Mouse (Mus musculus): ENCODE data around the gene 9530068E07Rik. TPM values are rescaled to one million over a fixed set of nuclear protein-coding genes. Genes with fewer than 3 reads are reported as not detected.

The 9530068E07Rik gene
- polyA plus RNA-seq (2012; rRNA removed), result 40.5 and 55.5 TPM in 2 replicates

GRCm38 (mm10) chr11:52395940-52396596, at the start of gene 9530068E07Rik:
Gene 9530068E07Rik, plus strand, starts transcription at chr11:52396428.

GRCm38 (mm10) chr11:52360471-52361277, 35.6 kb upstream of the 9530068E07Rik start, which contains the start of gene Vdac1:
Gene Vdac1, plus strand, starts transcription at chr11:52360860.

Other genes with a start within 250 kb of the 9530068E07Rik start
- gene Olfr1371, start 182.4 kb upstream of the 9530068E07Rik start, polyA plus RNA-seq (2012; rRNA removed), result not detected in 2 replicates
- 2.3 and 3.2 TPM in 2 replicates for gene Skp1a, start 164.4 kb upstream of the 9530068E07Rik start, polyA plus RNA-seq (2012; rRNA removed)
- gene Tcf7, start 113.4 kb upstream of the 9530068E07Rik start, polyA plus RNA-seq (2012; rRNA removed), result 2.5 and 3.1 TPM in 2 replicates
- 35.7 and 39.6 TPM in 2 replicates for gene Vdac1, start 35.6 kb upstream of the 9530068E07Rik start, polyA plus RNA-seq (2012; rRNA removed)

Data from stomach, adult 2 months (tissue).